Mouse (Mus musculus): ENCODE results near the gene Apln.

DNA sequence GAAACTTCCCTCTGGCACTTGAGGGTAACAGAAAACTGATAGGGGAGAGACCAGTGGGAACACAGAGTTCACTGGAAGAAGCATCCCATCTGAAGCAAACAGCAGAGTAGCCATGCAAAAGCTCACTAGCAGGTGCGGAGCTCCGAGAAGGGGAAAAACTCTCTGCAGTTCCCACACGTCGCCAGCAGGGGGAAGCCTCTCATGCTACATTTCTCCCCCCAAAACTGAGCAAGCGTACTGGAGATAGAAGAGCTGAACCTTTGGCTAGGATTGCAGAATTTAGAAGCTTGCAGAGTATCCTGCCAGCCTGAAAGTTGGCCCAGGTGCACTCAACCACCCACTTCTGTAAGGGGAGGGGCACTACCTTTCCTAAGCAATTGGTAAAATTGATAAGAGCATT is 14.7 kb downstream of the Apln start:
- TF ChIP-seq CTCF (IDR thresholded peaks at IDR 0.05; ENCODE audit: low read depth) (peak; percentile 82), EP300 (optimal IDR thresholded peaks at IDR 0.05) (no peak)

Measured in stomach, postnatal 0 days (tissue).